Mouse (Mus musculus) CH12.LX (cell line): ENCODE measurements at regions not wholly inside any gene's neighbourhood (a gene's known extent, or its start where the extent isn't known, plus 50 kb on each side); places are given as distances from the start of the nearest gene placed in this dataset.

Experiments used
- DNase-seq: peaks from one replicate; pipeline ENCODE4 v3.0.0-alpha.2; 2013; ENCODE audit errors: extremely low read depth
- H3K27ac ChIP-seq: 2 replicates; pipeline ENCODE4 v1.5.1; 2012; ENCODE audit warnings: low read depth, mild to moderate bottlenecking, control low read depth, moderate library complexity; ENCODE audit not compliant: insufficient read depth
- H3K27me3 ChIP-seq: replicated peaks from 2 replicates; pipeline ENCODE3; 2012; ENCODE audit warnings: inconsistent platforms
- H3K36me3 ChIP-seq, 2 experiments: replicated peaks in 1 of 2; 2 replicates each; pipeline versions ENCODE3 to v1.6.1; 2012; ENCODE audit warnings: inconsistent platforms in 1 of 2, low read length in 1 of 2, mild to moderate bottlenecking in 1 of 2, mixed read lengths in 1 of 2, moderate library complexity in 1 of 2; ENCODE audit not compliant: control insufficient read depth in 1 of 2, insufficient read depth in 1 of 2
- H3K4me1 ChIP-seq, 2 experiments: 2 replicates each; pipeline ENCODE4 v1.6.1; 2012; ENCODE audit warnings: inconsistent platforms in 1 of 2, moderate library complexity in 1 of 2; ENCODE audit not compliant: insufficient read depth in 2 of 2, control insufficient read depth in 1 of 2
- H3K4me2 ChIP-seq: 2 replicates; pipeline ENCODE4 v1.6.1; 2012; ENCODE audit warnings: low read depth, mild to moderate bottlenecking, control low read depth; ENCODE audit not compliant: poor library complexity, insufficient read depth, severe bottlenecking
- H3K4me3 ChIP-seq, 3 experiments: fragments of 150-350 bp in 1 of 3; sonication (generic) in 1 of 3; replicated peaks in 1 of 3; 2 replicates each; pipeline versions ENCODE3 to v1.5.1; 2011 to 2012; ENCODE audit warnings: low read depth in 2 of 3, low read length in 2 of 3, mild to moderate bottlenecking in 2 of 3, moderate library complexity in 2 of 3, control low read depth in 1 of 3, improper control_type of control experiment in 1 of 3, inconsistent platforms in 1 of 3, mixed read lengths in 1 of 3; ENCODE audit not compliant: poor library complexity in 1 of 3
- H3K79me2 ChIP-seq: replicated peaks from 2 replicates; pipeline ENCODE4 v1.6.1; 2012; ENCODE audit warnings: mild to moderate bottlenecking, moderate library complexity; ENCODE audit not compliant: control insufficient read depth, poor library complexity, insufficient read depth, severe bottlenecking; ENCODE audit errors: extremely low read depth
- H3K9ac ChIP-seq: 2 replicates; pipeline ENCODE4 v1.6.1; 2012; ENCODE audit warnings: low read depth, mild to moderate bottlenecking, control low read depth, moderate library complexity; ENCODE audit not compliant: insufficient read depth
- H3K9me3 ChIP-seq: replicated peaks from 2 replicates; pipeline ENCODE3; 2012; ENCODE audit warnings: low read length, inconsistent platforms, mixed read lengths
- BHLHE40 ChIP-seq: IDR thresholded peaks from 2 replicates; pipeline ENCODE4 v1.6.1; 2011; ENCODE audit warnings: mild to moderate bottlenecking, low read depth, low read length, improper control_type of control experiment
- CHD1 ChIP-seq: IDR thresholded peaks from 2 replicates; pipeline ENCODE4 v1.6.1; 2012; ENCODE audit warnings: low read depth, low read length, improper control_type of control experiment, inconsistent platforms
- CHD2 ChIP-seq: IDR thresholded peaks from 2 replicates; pipeline ENCODE4 v1.6.1; 2011; ENCODE audit warnings: low read length, improper control_type of control experiment
- CTCF ChIP-seq, 2 experiments: IDR thresholded peaks in 1 of 2; conservative IDR thresholded peaks in 1 of 2; 2 replicates each; pipeline ENCODE4 v1.5.1; 2011 to 2012; ENCODE audit warnings: low read depth in 2 of 2, low read length in 2 of 2, improper control_type of control experiment in 1 of 2, inconsistent platforms in 1 of 2, mild to moderate bottlenecking in 1 of 2, moderate library complexity in 1 of 2
- E2F4 ChIP-seq: IDR thresholded peaks from 2 replicates; pipeline ENCODE4 v1.6.1; 2011; ENCODE audit warnings: low read depth, low read length, improper control_type of control experiment; ENCODE audit not compliant: insufficient replicate concordance
- ELF1 ChIP-seq: IDR thresholded peaks from 2 replicates; pipeline ENCODE4 v1.6.1; 2014; ENCODE audit warnings: low read depth, mild to moderate bottlenecking, inconsistent platforms, low read length, improper control_type of control experiment
- EP300 ChIP-seq: IDR thresholded peaks from 2 replicates; pipeline ENCODE4 v1.6.1; 2011; ENCODE audit warnings: low read length, improper control_type of control experiment
- ETS1 ChIP-seq: conservative IDR thresholded peaks from 2 replicates; pipeline ENCODE4 v1.6.1; 2012; ENCODE audit warnings: low read depth, mild to moderate bottlenecking, inconsistent platforms, low read length, improper control_type of control experiment, moderate library complexity
- HCFC1 ChIP-seq: IDR thresholded peaks from 2 replicates; pipeline ENCODE4 v1.6.1; 2012; ENCODE audit warnings: low read depth, mild to moderate bottlenecking, inconsistent platforms, low read length, improper control_type of control experiment
- IRF4 ChIP-seq: IDR thresholded peaks from 2 replicates; pipeline ENCODE4 v1.6.1; 2014; ENCODE audit warnings: low read depth, mild to moderate bottlenecking, inconsistent platforms, low read length, improper control_type of control experiment
- JUN ChIP-seq: IDR thresholded peaks from 2 replicates; pipeline ENCODE4 v1.6.1; 2011; ENCODE audit warnings: low read depth, mild to moderate bottlenecking, low read length, improper control_type of control experiment, moderate library complexity; ENCODE audit not compliant: insufficient read depth
- JUND ChIP-seq: conservative IDR thresholded peaks from 2 replicates; pipeline ENCODE4 v1.6.1; 2011; ENCODE audit warnings: low read depth, low read length, improper control_type of control experiment
- KAT2A ChIP-seq: IDR thresholded peaks from 2 replicates; pipeline ENCODE4 v1.6.1; 2012; ENCODE audit warnings: low read length, improper control_type of control experiment, inconsistent platforms; ENCODE audit not compliant: insufficient replicate concordance
- MAFK ChIP-seq: IDR thresholded peaks from 2 replicates; pipeline ENCODE4 v1.6.1; 2011; ENCODE audit warnings: low read length, improper control_type of control experiment; ENCODE audit not compliant: insufficient replicate concordance
- MAX ChIP-seq: IDR thresholded peaks from 2 replicates; pipeline ENCODE4 v1.6.1; 2011; ENCODE audit warnings: low read length, improper control_type of control experiment
- MAZ ChIP-seq: IDR thresholded peaks from 2 replicates; pipeline ENCODE4 v1.6.1; 2012; ENCODE audit warnings: low read depth, mild to moderate bottlenecking, inconsistent platforms, low read length, improper control_type of control experiment, moderate library complexity
- MXI1 ChIP-seq: IDR thresholded peaks from 2 replicates; pipeline ENCODE4 v1.6.1; 2011; ENCODE audit warnings: mild to moderate bottlenecking, low read depth, low read length, improper control_type of control experiment
- MYC ChIP-seq: IDR thresholded peaks from 2 replicates; pipeline ENCODE4 v1.6.1; 2011; ENCODE audit warnings: low read depth, mild to moderate bottlenecking, improper control_type of control experiment, low read length
- POLR2A ChIP-seq: IDR thresholded peaks from 2 replicates; pipeline ENCODE4 v1.6.1; 2011; ENCODE audit warnings: low read depth, mild to moderate bottlenecking, improper control_type of control experiment, low read length
- RAD21 ChIP-seq: IDR thresholded peaks from 2 replicates; pipeline ENCODE4 v1.6.1; 2011; ENCODE audit warnings: low read depth, mild to moderate bottlenecking, low read length, improper control_type of control experiment, moderate library complexity
- RCOR1 ChIP-seq: conservative IDR thresholded peaks from 2 replicates; pipeline ENCODE4 v1.6.1; 2012; ENCODE audit warnings: low read depth, mild to moderate bottlenecking, inconsistent platforms, low read length, improper control_type of control experiment
- SMC3 ChIP-seq: IDR thresholded peaks from 2 replicates; pipeline ENCODE4 v1.6.1; 2011; ENCODE audit warnings: low read depth, low read length, improper control_type of control experiment
- TBP ChIP-seq: conservative IDR thresholded peaks from 2 replicates; pipeline ENCODE4 v1.6.1; 2011; ENCODE audit warnings: low read depth, low read length, improper control_type of control experiment
- TCF12 ChIP-seq: IDR thresholded peaks from 2 replicates; pipeline ENCODE4 v1.6.1; 2014; ENCODE audit warnings: low read depth, mild to moderate bottlenecking, inconsistent platforms, low read length, improper control_type of control experiment
- USF1 ChIP-seq: IDR thresholded peaks from 2 replicates; pipeline ENCODE4 v1.6.1; 2014; ENCODE audit warnings: low read depth, mild to moderate bottlenecking, inconsistent platforms, low read length, improper control_type of control experiment
- USF2 ChIP-seq: conservative IDR thresholded peaks from 2 replicates; pipeline ENCODE4 v1.6.1; 2011; ENCODE audit warnings: low read depth, low read length, improper control_type of control experiment
- ZC3H11A ChIP-seq: IDR thresholded peaks from 2 replicates; pipeline ENCODE4 v1.6.1; 2012; ENCODE audit warnings: low read depth, mild to moderate bottlenecking, inconsistent platforms, low read length, improper control_type of control experiment
- ZKSCAN1 ChIP-seq: IDR thresholded peaks from 2 replicates; pipeline ENCODE4 v1.6.1; 2012; ENCODE audit warnings: low read depth, inconsistent platforms, low read length, improper control_type of control experiment, borderline replicate concordance
- dilution Hi-C: fragments of 300-500 bp; cut with MboI; formaldehyde crosslinking; loops from 2 replicates; pipeline ENCODE4 v1.14.3; 2020; ENCODE audit warnings: low sequenced_read_pairs; ENCODE audit not compliant: extremely low pct_unique_long_range_greater_than_20kb, extremely low pct_ligation_motif_present
- in situ Hi-C: fragments of 300-500 bp; cut with MboI; formaldehyde crosslinking; loops from 3 replicates; pipeline ENCODE4 v1.14.3; 2019; ENCODE audit warnings: low sequenced_read_pairs, low pct_ligation_motif_present, low pct_unique_long_range_greater_than_20kb, mixed read lengths

GRCm38 (mm10) chr6:73367616-73368015 lies 101.9 kb downstream of the 4931417E11Rik start:
- H3K27ac ChIP-seq, result no peak overlapping the region
- dilution Hi-C loops, result no loop called here
- TF ChIP-seq EP300, result no peak
- peak; percentile 47 to 88; a peak in 3 of 4 replicates for TF ChIP-seq CTCF (conservative IDR thresholded peaks at IDR 0.05 in 1 of 2, IDR thresholded peaks at IDR 0.05 in 1 of 2; ENCODE audit: low read depth in 2 of 2, low read length in 2 of 2)
- no peak for TF ChIP-seq CHD2
- TF ChIP-seq ZKSCAN1, result no peak
- no peak for TF ChIP-seq TBP
- TF ChIP-seq MAFK, result no peak
- TF ChIP-seq TCF12, result no peak
- peak; percentile 93 for TF ChIP-seq RAD21
- TF ChIP-seq MXI1, result no peak
- TF ChIP-seq JUND, result 0 out of 2 replicates have a peak, but pooled peaks have one; percentile 17
- no peak for TF ChIP-seq BHLHE40
- peak; percentile 71 for TF ChIP-seq ELF1
- no peak for TF ChIP-seq USF1
- TF ChIP-seq SMC3, result peak; percentile 67
- TF ChIP-seq MYC, result no peak
- no peak for TF ChIP-seq HCFC1
- TF ChIP-seq JUN, result no peak
- H3K36me3 ChIP-seq, result no peaks in the 10 kb centered on the region
- peak overlapping the region; percentile 65 for H3K4me2 ChIP-seq
- H3K4me3 ChIP-seq, result no peak overlapping the region
- H3K9me3 ChIP-seq, result no peaks in the 10 kb centered on the region
- H3K79me2 ChIP-seq, result no peaks in the 10 kb centered on the region
- no peak overlapping the region for H3K9ac ChIP-seq
- in situ Hi-C loops, result no loop called here
- H3K27me3 ChIP-seq, result peaks cover 25% of the 10 kb centered on the region
- no peaks in the 10 kb centered on the region for H3K4me1 ChIP-seq
- DNase-seq, result peak; percentile 73

- Histone ChIP-seq H3K4me1 (no peaks in the 10 kb centered on the region), H3K4me2 (no peak overlapping the region), H3K36me3 (no peaks in the 10 kb centered on the region), H3K27me3 (peaks cover 32% of the 10 kb centered on the region), H3K9ac (no peak overlapping the region), H3K27ac (no peak overlapping the region), H3K9me3 (no peaks in the 10 kb centered on the region), H3K79me2 (no peaks in the 10 kb centered on the region), H3K4me3 (no peak overlapping the region)
- in situ Hi-C loops (no loop called here), dilution Hi-C loops (no loop called here)
- TF ChIP-seq ZC3H11A (no peak), MAFK (no peak), ETS1 (no peak), CHD1 (no peak), IRF4 (no peak), RCOR1 (no peak), TBP (no peak), MXI1 (no peak), MAZ (no peak), POLR2A (no peak), MYC (no peak), KAT2A (no peak), USF1 (no peak), USF2 (no peak), E2F4 (no peak), MAX (no peak)
- no peak for DNase-seq
Observed at GRCm38 (mm10) chr6:73366626-73367025, 102.8 kb downstream of the 4931417E11Rik start.
